Mouse (Mus musculus) T-cell, adult 2 months (primary cell): Measurements from ENCODE around the gene Prkag1.

Experiments used
- DNase-seq: peaks from one replicate; pipeline ENCODE4 v3.0.0; 2022; ENCODE audit warnings: low spot score

Gene Prkag1

GRCm38 (mm10) chr15:98792233-98793020, 38.9 kb downstream of the Prkag1 start:
- DNase-seq: no peak

GRCm38 (mm10) chr15:98791771-98792170, 39.5 kb downstream of the Prkag1 start:
- no peak for DNase-seq

GRCm38 (mm10) chr15:98791221-98791620, 40.1 kb downstream of the Prkag1 start:
- DNase-seq: no peak

- no peak for DNase-seq
Observed at GRCm38 (mm10) chr15:98790761-98791160, 40.6 kb downstream of the Prkag1 start.

- no peak for DNase-seq
Observed at GRCm38 (mm10) chr15:98789661-98790535, 41.4 kb downstream of the Prkag1 start, which contains the start of gene Wnt1. Wnt1 (plus strand) TSS chr15:98789857.

GRCm38 (mm10) chr15:98788972-98789660, 42.2 kb downstream of the Prkag1 start:
- DNase-seq: no peak

- DNase-seq: no peak
Observed at GRCm38 (mm10) chr15:98787930-98788329, 43.4 kb downstream of the Prkag1 start.

- no peak for DNase-seq
Observed at GRCm38 (mm10) chr15:98785744-98786143, 45.6 kb downstream of the Prkag1 start.

- no peak for DNase-seq
Observed at GRCm38 (mm10) chr15:98781166-98781565, 50.2 kb downstream of the Prkag1 start.

- no peak for DNase-seq
Observed at GRCm38 (mm10) chr15:98780573-98780972, 50.7 kb downstream of the Prkag1 start.

GRCm38 (mm10) chr15:98780075-98780474, 51.2 kb downstream of the Prkag1 start:
- no peak for DNase-seq

GRCm38 (mm10) chr15:98778806-98779205, 52.5 kb downstream of the Prkag1 start:
- no peak for DNase-seq

GRCm38 (mm10) chr15:98778191-98778770, 53.0 kb downstream of the Prkag1 start:
- DNase-seq: no peak

- no peak for DNase-seq
Observed at GRCm38 (mm10) chr15:98777762-98778161, 53.6 kb downstream of the Prkag1 start, which contains the start of gene Wnt10b. Wnt10b (minus strand) TSS chr15:98778150.

- DNase-seq: no peak
Observed at GRCm38 (mm10) chr15:98777005-98777616, 54.2 kb downstream of the Prkag1 start.

GRCm38 (mm10) chr15:98776280-98777004, 54.9 kb downstream of the Prkag1 start:
- no peak for DNase-seq

GRCm38 (mm10) chr15:98775533-98775932, 55.8 kb downstream of the Prkag1 start:
- no peak for DNase-seq

GRCm38 (mm10) chr15:98774096-98774495, 57.2 kb downstream of the Prkag1 start:
- no peak for DNase-seq

- peak; percentile 61 for DNase-seq
Observed at GRCm38 (mm10) chr15:98772511-98773211, 58.7 kb downstream of the Prkag1 start.

- DNase-seq: no peak
Observed at GRCm38 (mm10) chr15:98771813-98772425, 59.4 kb downstream of the Prkag1 start.
